Mouse (Mus musculus) ovary, postnatal 10 days (tissue): ENCODE measurements at regions not wholly inside any gene's neighbourhood (a gene's known extent, or its start where the extent isn't known, plus 50 kb on each side); places are given as distances from the start of the nearest gene placed in this dataset.

Experiments used
- DNase-seq: peaks from one replicate; pipeline ENCODE4 v3.0.0; 2022; ENCODE audit warnings: low spot score

GRCm38 (mm10) chr17:7467638-7468037 is 82.4 kb upstream of the Unc93a2 start:
- no peak for DNase-seq

GRCm38 (mm10) chr17:7464901-7465300 is 79.6 kb upstream of the Unc93a2 start:
- no peak for DNase-seq

GRCm38 (mm10) chr17:7461164-7461563 is 75.9 kb upstream of the Unc93a2 start:
- DNase-seq: no peak

GRCm38 (mm10) chr17:7456939-7457338 is 71.7 kb upstream of the Unc93a2 start:
- DNase-seq: no peak

DNA sequence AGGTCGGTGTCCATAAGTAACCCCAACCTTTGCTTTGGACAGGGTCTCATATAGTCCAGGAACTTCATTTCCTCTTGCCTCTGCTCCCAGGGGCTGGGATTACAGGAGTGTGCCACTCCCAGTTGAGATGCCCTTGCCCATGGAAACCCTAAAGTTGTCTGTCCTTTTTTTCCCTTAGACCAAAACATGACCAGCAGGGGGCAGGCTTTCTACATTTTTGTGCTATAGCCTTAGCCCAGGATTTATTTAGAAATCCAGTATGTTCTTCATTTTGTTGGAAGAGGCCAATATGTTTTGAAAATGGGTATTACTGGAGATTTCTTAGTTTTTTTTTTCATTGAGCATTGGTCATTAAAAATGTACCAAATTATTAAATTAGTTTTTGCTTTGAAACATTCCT is 58.6 kb upstream of the Unc93a2 start:
- DNase-seq: peak; percentile 19

GRCm38 (mm10) chr17:7435075-7435474 is 49.8 kb upstream of the Unc93a2 start:
- DNase-seq: no peak
